Mouse (Mus musculus): ENCODE results near the gene Zswim4. TPM values are rescaled to one million over a fixed set of nuclear protein-coding genes. Genes with fewer than 3 reads are reported as not detected.
A peak's percentile ranks its signal among the peaks of the same experiment; 100 is the strongest.

The Zswim4 gene
- total RNA-seq, 2 experiments from 2014 or later: 8.2 to 8.8 TPM

DNA sequence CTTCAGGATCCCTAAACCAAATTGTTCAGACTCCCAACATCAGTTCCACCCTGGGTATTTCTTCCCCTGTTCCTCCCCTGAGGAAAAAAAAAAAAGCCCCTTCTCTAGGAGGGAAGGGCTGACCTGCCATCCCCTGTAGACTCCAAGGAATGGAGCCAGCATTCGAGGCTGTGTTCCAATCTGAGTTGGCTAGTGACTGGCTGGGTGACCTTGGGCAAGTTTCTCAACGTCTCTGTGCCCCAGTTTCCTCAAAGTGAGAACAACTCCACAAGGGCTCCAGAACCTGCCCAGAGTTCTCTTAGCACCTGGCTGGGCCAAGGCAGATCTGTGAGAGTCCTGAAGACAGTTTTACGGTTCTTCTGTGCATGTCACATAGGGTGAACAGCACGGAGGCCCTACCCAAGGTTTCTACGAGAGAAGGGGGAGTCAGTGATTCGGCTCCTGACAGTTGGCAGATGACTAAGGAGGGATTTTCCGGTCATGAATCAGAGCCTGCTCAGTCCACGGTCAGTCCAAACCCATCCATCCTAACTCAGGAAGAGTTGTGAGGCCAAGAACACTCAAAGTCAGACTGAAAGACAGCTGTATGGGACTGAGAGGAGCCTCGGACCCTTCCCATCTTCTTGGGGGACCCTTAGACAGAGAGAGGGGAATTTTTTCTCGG is 977 bp downstream of the Zswim4 start:
- DNase-seq (ENCODE audit: low spot score): no peak
- intact Hi-C loops (cut with DNase I): loop anchor here (1.0 to 10.0 kb wide), 3 partner anchors 14 to 51 kb away; partner anchors contain the start of gene Nanos3

DNA sequence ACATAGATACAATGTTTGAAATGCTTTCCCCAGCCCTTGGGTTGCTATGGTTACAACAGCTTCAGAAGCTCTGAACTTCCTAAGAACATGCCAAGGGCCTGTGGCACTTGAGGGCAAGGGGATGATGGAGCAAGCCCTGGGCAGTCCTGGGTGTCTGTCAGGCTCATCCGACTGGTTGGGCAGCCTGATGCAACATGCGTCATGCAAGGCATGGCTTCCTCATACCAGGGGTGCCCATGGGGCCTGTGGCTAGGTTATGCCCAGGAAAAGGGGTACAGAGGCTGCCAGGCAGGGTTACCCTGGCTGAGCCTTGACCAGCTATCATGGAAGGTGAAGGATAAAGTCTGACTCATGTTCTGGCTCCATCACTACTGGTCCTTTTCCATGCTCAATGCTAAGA is 3.8 kb downstream of the Zswim4 start:
- DNase-seq (ENCODE audit: low spot score): no peak
- intact Hi-C loops (cut with DNase I): loop anchor here (10.0 kb wide), 2 partner anchors 48 to 52 kb away; partner anchors contain the start of gene Nanos3

- no peak for DNase-seq (ENCODE audit: low spot score)
- intact Hi-C loops (cut with DNase I): loop anchor here (10.0 kb wide), 2 partner anchors 46 to 54 kb away; partner anchors contain the start of gene Nanos3
These were observed 6.1 kb downstream of the Zswim4 start for GRCm38 (mm10) chr8:84230735-84231134.

GRCm38 (mm10) chr8:84223322-84224029 is 13.4 kb downstream of the Zswim4 start:
- DNase-seq (ENCODE audit: low spot score): no peak

GRCm38 (mm10) chr8:84222566-84223165 is 14.2 kb downstream of the Zswim4 start:
- no peak for DNase-seq (ENCODE audit: low spot score)
- intact Hi-C loops (cut with DNase I): no loop called here

More at GRCm38 (mm10) chr8:84223322-84224029, 13.4 kb downstream of the Zswim4 start:
- intact Hi-C loops (cut with DNase I): no loop called here

GRCm38 (mm10) chr8:84220105-84220504 is 16.8 kb downstream of the Zswim4 start:
- DNase-seq (ENCODE audit: low spot score): no peak
- intact Hi-C loops (cut with DNase I): no loop called here

- intact Hi-C loops (cut with DNase I): no loop called here
- no peak for DNase-seq (ENCODE audit: low spot score)
These were observed 18.7 kb downstream of the Zswim4 start for GRCm38 (mm10) chr8:84218143-84218542.

- no peak for DNase-seq (ENCODE audit: low spot score)
- intact Hi-C loops (cut with DNase I): no loop called here
These were observed 19.6 kb downstream of the Zswim4 start for GRCm38 (mm10) chr8:84217206-84217605.

- DNase-seq (ENCODE audit: low spot score): no peak
- intact Hi-C loops (cut with DNase I): no loop called here
These were observed 23.6 kb downstream of the Zswim4 start for GRCm38 (mm10) chr8:84213277-84213676.

- DNase-seq (ENCODE audit: low spot score): no peak
- intact Hi-C loops (cut with DNase I): no loop called here
These were observed 24.8 kb downstream of the Zswim4 start for GRCm38 (mm10) chr8:84211881-84212563.

GRCm38 (mm10) chr8:84211202-84211601 is 25.7 kb downstream of the Zswim4 start:
- no peak for DNase-seq (ENCODE audit: low spot score)
- intact Hi-C loops (cut with DNase I): no loop called here

GRCm38 (mm10) chr8:84210167-84210791 is 26.6 kb downstream of the Zswim4 start:
- DNase-seq (ENCODE audit: low spot score): peak; percentile 65
- intact Hi-C loops (cut with DNase I): no loop called here

DNA sequence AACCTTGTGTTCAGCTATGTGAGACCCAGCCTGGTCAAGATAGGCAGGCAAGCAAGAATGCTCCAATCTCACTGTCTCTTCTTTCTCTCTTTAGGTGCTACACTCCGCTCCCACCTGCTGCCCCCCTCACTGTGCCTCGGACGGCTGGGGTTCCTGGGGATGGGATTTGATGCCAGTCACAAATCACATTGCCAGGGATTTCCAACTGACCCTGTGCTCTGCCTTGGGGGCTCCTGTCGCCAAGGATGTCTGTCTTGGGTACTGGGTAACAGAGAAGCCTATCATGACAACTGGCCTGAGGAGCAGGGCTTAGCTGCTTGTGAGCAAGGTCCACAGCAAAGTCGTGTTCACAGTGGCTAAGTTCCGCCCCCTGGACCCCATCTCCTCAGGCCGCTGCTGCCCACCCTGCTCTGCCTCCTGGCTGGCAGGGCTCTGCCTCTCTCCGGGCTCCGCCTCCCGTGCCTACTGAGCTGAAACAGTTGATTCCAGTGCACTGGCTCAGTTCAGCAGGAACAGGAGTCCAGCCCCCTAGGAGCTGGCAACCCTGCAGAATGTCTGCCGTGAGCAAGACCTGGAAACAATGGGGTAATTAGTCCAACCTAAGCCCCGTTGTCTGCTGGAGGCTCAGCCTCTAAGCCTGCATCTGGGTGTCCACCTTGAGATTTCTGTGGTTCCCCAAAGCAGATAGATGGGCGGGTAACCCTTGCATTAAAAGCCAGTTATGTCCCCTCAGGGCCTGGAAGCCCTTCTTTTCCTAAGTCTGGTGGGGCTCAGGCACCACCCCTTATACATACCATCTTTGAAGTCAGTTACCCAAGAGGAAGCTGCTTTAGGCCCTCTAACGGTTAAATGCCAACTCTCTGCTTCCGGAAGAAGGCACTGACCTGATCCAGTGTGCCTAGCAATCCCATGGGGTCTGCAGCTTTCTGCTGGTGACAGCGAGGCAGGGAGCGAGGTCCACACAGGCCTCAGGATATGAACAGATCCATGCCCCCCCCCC is 28.2 kb downstream of the Zswim4 start:
- intact Hi-C loops (cut with DNase I): loop anchor here (1.0 kb wide), 1 partner anchor 21 kb away; no protein-coding TSS in a partner anchor
- DNase-seq (ENCODE audit: low spot score): no peak

- intact Hi-C loops (cut with DNase I): no loop called here
- peak; percentile 79 for DNase-seq (ENCODE audit: low spot score)
These were observed 29.0 kb downstream of the Zswim4 start for GRCm38 (mm10) chr8:84207811-84208210.

DNA sequence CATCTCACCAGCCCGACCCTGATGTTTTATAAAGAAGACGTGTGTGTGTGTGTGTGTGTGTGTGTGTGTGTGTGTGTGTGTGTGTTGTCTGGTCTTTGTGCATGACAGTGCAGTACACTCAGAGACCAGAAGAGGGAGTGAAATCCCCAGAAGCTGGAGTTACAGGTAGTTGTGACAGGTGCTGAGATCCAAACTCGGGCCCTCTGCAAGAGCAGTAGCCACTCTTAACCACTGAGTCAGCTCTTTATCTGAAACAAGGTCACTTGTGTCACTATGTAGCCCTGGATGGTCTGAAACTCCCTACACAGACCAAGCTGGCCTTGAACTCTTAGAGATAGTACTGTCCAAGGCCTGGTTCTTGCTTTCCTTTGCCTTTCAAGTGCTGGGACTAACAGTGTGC is 30.2 kb downstream of the Zswim4 start:
- DNase-seq (ENCODE audit: low spot score): no peak
- intact Hi-C loops (cut with DNase I): no loop called here

GRCm38 (mm10) chr8:84205073-84205472 is 31.8 kb downstream of the Zswim4 start:
- no peak for DNase-seq (ENCODE audit: low spot score)
- intact Hi-C loops (cut with DNase I): no loop called here

GRCm38 (mm10) chr8:84203975-84204772 is 32.7 kb downstream of the Zswim4 start:
- intact Hi-C loops (cut with DNase I): loop anchor here (5.0 kb wide), 1 partner anchor 503 kb away; no protein-coding TSS in a partner anchor
- DNase-seq (ENCODE audit: low spot score): peak; percentile 88

Measured in heart, postnatal 25 days (tissue).